Mouse (Mus musculus) G1E (cell line): Measurements from ENCODE around the gene Rab11fip2.

ENCODE experiments used
- CTCF ChIP-seq: IDR thresholded peaks from 2 replicates; pipeline ENCODE4 v1.5.1; 2012; ENCODE audit warnings: low read depth, low read length, inconsistent platforms, mixed read lengths
- GATA1 ChIP-seq: IDR thresholded peaks from 2 replicates; pipeline ENCODE4 v1.6.1; 2012; ENCODE audit warnings: borderline replicate concordance, low read length, inconsistent platforms, mixed read lengths
- GATA2 ChIP-seq: IDR thresholded peaks from 2 replicates; pipeline ENCODE4 v1.6.1; 2012; ENCODE audit warnings: low read depth, low read length, inconsistent platforms, borderline replicate concordance
- TAL1 ChIP-seq: conservative IDR thresholded peaks from 2 replicates; pipeline ENCODE4 v1.6.1; 2012; ENCODE audit warnings: low read depth, low read length, inconsistent platforms, mixed read lengths

DNA sequence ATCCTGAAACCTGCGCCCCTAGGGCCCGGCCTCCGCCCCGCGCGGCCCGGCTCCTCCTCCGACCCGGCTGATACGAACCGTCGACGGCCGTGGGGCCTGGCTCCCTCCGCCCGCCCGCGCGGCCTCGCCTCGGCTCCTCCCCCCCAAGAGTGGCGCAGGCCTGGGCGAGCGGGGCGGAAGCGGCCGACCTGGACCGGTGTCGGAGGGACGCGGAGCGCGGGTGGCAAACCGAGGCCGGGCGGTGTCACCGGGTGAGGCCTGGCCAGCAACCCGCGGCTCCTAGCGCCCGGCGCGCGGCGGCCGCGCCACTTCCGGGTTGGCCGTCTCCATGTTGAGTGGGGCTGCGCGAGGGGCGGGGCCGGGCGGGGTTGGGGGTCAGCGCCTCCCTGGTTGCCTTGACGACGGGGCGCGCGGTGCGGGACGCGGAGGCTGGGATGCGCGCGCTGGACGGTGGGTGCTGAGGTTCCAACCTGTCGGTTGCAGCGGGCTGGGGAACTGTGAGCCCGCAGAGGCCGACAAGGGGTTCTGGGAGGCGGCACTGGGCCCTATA lies at the start of gene Rab11fip2:
- TF ChIP-seq CTCF (no peak), TAL1 (no peak), GATA1 (no peak), GATA2 (no peak)
